Mouse (Mus musculus) megakaryocyte, embryonic 14.5 days (primary cell): ENCODE results near the gene Tle1.

Experiments used
- FLI1 ChIP-seq: IDR thresholded peaks from 2 replicates; pipeline ENCODE4 v1.6.1; 2012; ENCODE audit warnings: low read length, inconsistent platforms, mixed read lengths
- GATA1 ChIP-seq: IDR thresholded peaks from 3 replicates; pipeline ENCODE4 v1.6.1; 2012; ENCODE audit warnings: mixed read lengths, low read length, inconsistent platforms, borderline replicate concordance

GRCm38 (mm10) chr4:72230832-72231231 is 30.1 kb upstream of the Tle1 start:
- TF ChIP-seq GATA1, result no peak
- no peak for TF ChIP-seq FLI1
